Mouse (Mus musculus) cerebellum, adult 2 months (tissue): ENCODE results near the gene Rhd.

Experiments
- CTCF ChIP-seq: fragments of 200-500 bp; IDR thresholded peaks from 2 replicates; pipeline ENCODE4 v1.5.1; 2011; ENCODE audit warnings: low read depth, mild to moderate bottlenecking, control low read depth, low read length, moderate library complexity, borderline replicate concordance; ENCODE audit not compliant: insufficient read depth
- POLR2A ChIP-seq: fragments of 200-500 bp; IDR thresholded peaks from 2 replicates; pipeline ENCODE4 v1.6.1; 2011; ENCODE audit warnings: low read length, control low read depth, borderline replicate concordance; ENCODE audit not compliant: insufficient read depth

DNA sequence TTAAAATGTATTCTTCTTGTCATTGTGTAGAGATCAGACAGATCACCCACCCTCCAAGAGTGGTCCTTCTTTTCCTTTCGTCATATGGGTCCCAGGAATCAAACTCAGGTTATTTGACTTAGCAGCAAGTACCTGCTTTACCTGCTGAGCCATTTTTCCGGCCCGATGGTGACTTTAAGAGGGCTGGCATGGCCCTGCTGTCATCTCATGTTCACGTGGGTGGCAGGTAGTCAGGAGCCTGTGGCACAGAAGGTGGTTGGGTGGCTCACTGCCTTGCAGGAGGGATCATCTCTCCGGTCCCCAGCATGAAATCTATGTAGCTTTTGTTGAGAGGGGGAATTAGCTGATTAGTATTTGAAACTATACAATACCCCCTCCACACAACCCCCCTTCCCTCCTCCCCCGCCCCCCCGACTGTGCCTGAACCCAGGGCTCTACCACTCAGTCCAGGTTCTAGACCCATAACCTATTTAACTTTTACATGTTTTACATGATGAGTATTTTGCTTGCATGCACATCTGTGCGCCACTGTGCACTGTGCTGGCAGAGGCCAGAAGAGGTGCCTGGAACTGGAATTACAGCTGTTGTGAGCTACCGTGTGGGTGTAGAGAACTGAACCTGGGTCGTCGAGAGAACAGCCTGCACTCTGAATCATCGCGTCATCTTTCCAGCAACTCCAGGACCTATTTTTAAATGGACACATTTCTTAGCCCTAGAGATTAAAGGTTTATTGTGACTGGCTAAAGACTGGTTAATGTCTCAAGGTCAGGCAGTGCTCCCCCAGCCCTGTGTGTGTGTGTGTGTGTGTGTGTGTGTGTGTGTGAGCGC is 51.1 kb downstream of the Rhd start:
- TF ChIP-seq POLR2A: no peak
- TF ChIP-seq CTCF: no peak
